9 mouse cellular contexts compared by ENCODE assay signal in the genomic region with DNA sequence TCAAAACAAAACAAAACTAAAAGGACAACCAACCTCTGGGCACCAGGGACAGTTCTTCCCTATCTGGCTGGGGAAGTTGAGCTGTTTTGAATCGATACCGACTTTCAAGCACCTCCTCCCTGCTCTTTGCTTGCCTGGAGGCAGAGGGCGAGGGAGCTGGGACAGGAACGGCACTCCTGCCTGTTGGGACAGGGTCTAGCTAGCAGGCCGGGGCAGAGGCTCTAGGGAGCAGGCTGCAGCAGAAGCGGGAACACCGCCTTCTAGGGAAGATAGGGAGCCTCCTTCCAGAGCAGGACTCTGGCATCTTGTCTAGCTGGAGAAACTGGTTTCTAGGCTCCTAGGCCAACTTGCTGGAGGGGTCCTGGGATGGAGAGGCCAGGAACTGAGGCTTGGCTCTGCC.
DNase-seq lines count a peak whose midpoint lies in the region; ATAC-seq and TF ChIP-seq lines count a peak whose summit lies in the region.
"Had no signal": no experiment of that assay in that cellular context is flagged by ENCODE, and none has a peak within 500 bp of the region (broad histone marks: within the 10 kb centered on the region; RNA-seq: fewer than 3 reads in every experiment).

No protein-coding gene starts in this region.

- WGBS in kidney, adult 2 months = 50% methylated on average over 7 of the region's 7 CpGs
- 23% methylated on average over 7 of the region's 7 CpGs for WGBS in embryonic facial prominence, embryonic 11.5 days
- WGBS in intestine, embryonic 16.5 days = 20% methylated on average over 7 of the region's 7 CpGs

- DNase-seq in kidney, adult 2 months = peak; percentile 25
- DNase-seq in kidney, adult 8-10 months = no peak
- peak; percentile 62 for DNase-seq in embryonic facial prominence, embryonic 11.5 days (ENCODE audit: low spot score)
- no peak for DNase-seq in layer of hippocampus, adult 18-20 months (ENCODE audit: low spot score in 2 of 2)
- no peak for DNase-seq in thymus, postnatal 14 days
- DNase-seq: adrenal gland, postnatal 36 days; lung, postnatal 14 days had no signal

- no peak overlapping the region for H3K27ac ChIP-seq in kidney, adult 2 months (ENCODE audit: insufficient read depth, low read depth, low read length)
- H3K27ac ChIP-seq in embryonic facial prominence, embryonic 11.5 days (replicated peaks; ENCODE audit: low read depth, low read length) = peak overlapping the region; percentile 31
- peak overlapping the region; percentile 93 for H3K27ac ChIP-seq in intestine, embryonic 16.5 days (ENCODE audit: low read length)

- no peak for ATAC-seq in embryonic facial prominence, embryonic 11.5 days (replicated peaks; ENCODE audit: insufficient number of reproducible peaks, low FRiP score, low TSS enrichment, low read depth)
- ATAC-seq in intestine, embryonic 16.5 days = peak; percentile 19
- ATAC-seq in megakaryocyte progenitor cell, adult 5-6 weeks (replicated peaks; ENCODE audit: poor library complexity) = peak; percentile 65

- no peaks in the 10 kb centered on the region for H3K27me3 ChIP-seq in kidney, adult 2 months (replicated peaks; ENCODE audit: control insufficient read depth, insufficient read depth, low read length)
- no peaks in the 10 kb centered on the region for H3K27me3 ChIP-seq in embryonic facial prominence, embryonic 11.5 days (ENCODE audit: control insufficient read depth, insufficient read depth, low read length)
- H3K27me3 ChIP-seq in intestine, embryonic 16.5 days (replicated peaks; ENCODE audit: control insufficient read depth, insufficient read depth, low read length) = no peaks in the 10 kb centered on the region

- no peak for TF ChIP-seq POLR2A in kidney, adult 2 months (IDR thresholded peaks at IDR 0.05; ENCODE audit: low read depth, low read length)

- no peaks in the 10 kb centered on the region for H3K36me3 ChIP-seq in kidney, adult 2 months (ENCODE audit: control insufficient read depth, insufficient read depth, low read length)
- H3K36me3 ChIP-seq in embryonic facial prominence, embryonic 11.5 days (replicated peaks; ENCODE audit: control insufficient read depth, insufficient read depth, low read depth, low read length) = no peaks in the 10 kb centered on the region
- no peaks in the 10 kb centered on the region for H3K36me3 ChIP-seq in intestine, embryonic 16.5 days (ENCODE audit: control insufficient read depth, insufficient read depth, low read length)

- peaks cover 36% of the 10 kb centered on the region for H3K4me1 ChIP-seq in kidney, adult 2 months (ENCODE audit: control insufficient read depth, insufficient read depth, low read length)
- peaks cover 30% of the 10 kb centered on the region for H3K4me1 ChIP-seq in embryonic facial prominence, embryonic 11.5 days (ENCODE audit: control insufficient read depth, insufficient read depth, low read length)
- H3K4me1 ChIP-seq in intestine, embryonic 16.5 days (ENCODE audit: control insufficient read depth, insufficient read depth, low read length) = peaks cover 75% of the 10 kb centered on the region

- no peaks in the 10 kb centered on the region for H3K9me3 ChIP-seq in embryonic facial prominence, embryonic 11.5 days (replicated peaks; ENCODE audit: control insufficient read depth, low read length)
- H3K9me3 ChIP-seq in intestine, embryonic 16.5 days (ENCODE audit: control insufficient read depth, low read length) = no peaks in the 10 kb centered on the region

- no peak overlapping the region for H3K4me3 ChIP-seq in kidney, adult 2 months (ENCODE audit: insufficient read depth, low read depth, low read length)
- no peak overlapping the region for H3K4me3 ChIP-seq in embryonic facial prominence, embryonic 11.5 days (ENCODE audit: low read depth, low read length)
- no peak overlapping the region for H3K4me3 ChIP-seq in intestine, embryonic 16.5 days (ENCODE audit: low read length)

- no peak; the same call in 1 of the 2 replicates for TF ChIP-seq CTCF in kidney, adult 2 months (conservative IDR thresholded peaks at IDR 0.05; ENCODE audit: insufficient read depth, insufficient read length, low read depth, low read length)

- H3K4me2 ChIP-seq in embryonic facial prominence, embryonic 11.5 days (ENCODE audit: low read depth, low read length) = no peak overlapping the region
- H3K4me2 ChIP-seq in intestine, embryonic 16.5 days (ENCODE audit: low read depth, low read length) = peak overlapping the region; percentile 24

- no peak overlapping the region for H3K9ac ChIP-seq in embryonic facial prominence, embryonic 11.5 days (replicated peaks; ENCODE audit: low read length)
- no peak overlapping the region; the same call in 1 of the 2 replicates for H3K9ac ChIP-seq in intestine, embryonic 16.5 days (ENCODE audit: low read depth, low read length)

Comparison
In these comparisons a context has a peak if more than half of its experiments do, and no peak if none do; other contexts are left out.
1. DNase-seq: peak in kidney, adult 2 months (single experiment) and embryonic facial prominence, embryonic 11.5 days (single experiment); none in kidney, adult 8-10 months (0 of 2), layer of hippocampus, adult 18-20 months (0 of 2) and thymus, postnatal 14 days (single experiment).